Mouse (Mus musculus) adrenal gland, postnatal 10 days (tissue): ENCODE results near the gene Treml2. TPM values are rescaled to one million over a fixed set of nuclear protein-coding genes. Genes with fewer than 3 reads are reported as not detected.
"Not testable (repeated sequence)": the region's sequence is repeated elsewhere in the genome, so short reads cannot be mapped to it uniquely, and the experiment has no call there.

ENCODE experiments used
- DNase-seq: peaks from one replicate; pipeline ENCODE4 v3.0.0; 2021; ENCODE audit warnings: mixed read lengths
- total RNA-seq, 2 experiments: library from RNA; stranded (reverse); gene quantifications; 2 replicates each; pipeline ENCODE4 v1.2.3; 2021

Gene Treml2
- total RNA-seq, 2 experiments from 2014 or later = 1.5 to 2.0 TPM

- DNase-seq = no peak
Measured at GRCm38 (mm10) chr17:48293500-48294194, 5.7 kb upstream of the Treml2 start.

GRCm38 (mm10) chr17:48299756-48300155 is 458 bp downstream of the Treml2 start:
- DNase-seq = no peak

GRCm38 (mm10) chr17:48300199-48300598 is 901 bp downstream of the Treml2 start:
- DNase-seq = no peak

- DNase-seq = no peak
Measured at GRCm38 (mm10) chr17:48300861-48301260, 1.6 kb downstream of the Treml2 start.

- no peak for DNase-seq
Measured at GRCm38 (mm10) chr17:48301792-48302191, 2.5 kb downstream of the Treml2 start.

GRCm38 (mm10) chr17:48312124-48312523 is 12.8 kb downstream of the Treml2 start:
- DNase-seq = no peak

- not testable (repeated sequence) for DNase-seq
Measured at GRCm38 (mm10) chr17:48315905-48316579, 16.7 kb downstream of the Treml2 start, which contains the start of gene B430306N03Rik. Gene B430306N03Rik, plus strand, starts transcription at chr17:48316141.

GRCm38 (mm10) chr17:48318686-48319085 is 19.4 kb downstream of the Treml2 start:
- DNase-seq = no peak

- DNase-seq = no peak
Measured at GRCm38 (mm10) chr17:48321279-48321678, 22.0 kb downstream of the Treml2 start.

- no peak for DNase-seq
Measured at GRCm38 (mm10) chr17:48323236-48323635, 23.9 kb downstream of the Treml2 start.

- DNase-seq = no peak
Measured at GRCm38 (mm10) chr17:48324258-48324657, 25.0 kb downstream of the Treml2 start.

- DNase-seq = no peak
Measured at GRCm38 (mm10) chr17:48325093-48325492, 25.8 kb downstream of the Treml2 start.

- DNase-seq = no peak
Measured at GRCm38 (mm10) chr17:48325638-48326037, 26.3 kb downstream of the Treml2 start.

- no peak for DNase-seq
Measured at GRCm38 (mm10) chr17:48326656-48327055, 27.4 kb downstream of the Treml2 start.

GRCm38 (mm10) chr17:48332524-48332923 is 33.2 kb downstream of the Treml2 start:
- DNase-seq = no peak

- DNase-seq = no peak
Measured at GRCm38 (mm10) chr17:48334186-48334585, 34.9 kb downstream of the Treml2 start.

- DNase-seq = peak; percentile 91
Measured at GRCm38 (mm10) chr17:48336857-48337256, 37.6 kb downstream of the Treml2 start.

GRCm38 (mm10) chr17:48340267-48340666 is 41.0 kb downstream of the Treml2 start:
- DNase-seq = no peak

GRCm38 (mm10) chr17:48341947-48342346 is 42.6 kb downstream of the Treml2 start:
- no peak for DNase-seq

GRCm38 (mm10) chr17:48343065-48343464 is 43.8 kb downstream of the Treml2 start:
- DNase-seq = no peak

GRCm38 (mm10) chr17:48345824-48346223 is 46.5 kb downstream of the Treml2 start:
- no peak for DNase-seq

GRCm38 (mm10) chr17:48346231-48346630 is 46.9 kb downstream of the Treml2 start, which contains the start of gene Trem2:
Gene Trem2, plus strand, starts transcription at chr17:48346401.
- DNase-seq = peak; percentile 39

- no peak for DNase-seq
Measured at GRCm38 (mm10) chr17:48346834-48347233, 47.5 kb downstream of the Treml2 start.

- no peak for DNase-seq
Measured at GRCm38 (mm10) chr17:48347287-48347686, 48.0 kb downstream of the Treml2 start.
